Mouse (Mus musculus) lung, adult 2 months (tissue): Measurements from ENCODE around the gene Pdyn.

ENCODE experiments used
- CTCF ChIP-seq: fragments of 200-500 bp; IDR thresholded peaks from 2 replicates; pipeline ENCODE4 v1.5.1; 2011; ENCODE audit warnings: mild to moderate bottlenecking, low read length, control low read depth; ENCODE audit not compliant: insufficient read depth
- POLR2A ChIP-seq: fragments of 200-500 bp; IDR thresholded peaks from 2 replicates; pipeline ENCODE4 v1.6.1; 2011; ENCODE audit warnings: low read depth, mild to moderate bottlenecking, control low read depth, low read length, borderline replicate concordance; ENCODE audit errors: extremely low read depth

GRCm38 (mm10) chr2:129680236-129680635 lies 19.4 kb downstream of the Pdyn start:
- TF ChIP-seq POLR2A (no peak), CTCF (no peak)
